Mouse (Mus musculus) left cerebral cortex, postnatal 14 days (tissue): ENCODE measurements around the gene Prkg1. TPM values are rescaled to one million over a fixed set of nuclear protein-coding genes. Genes with fewer than 3 reads are reported as not detected.

ENCODE experiments used
- total RNA-seq, 2 experiments: library from RNA; stranded (reverse); gene quantifications; 2 replicates each; pipeline ENCODE4 v1.2.3; 2021

Prkg1 gene
- total RNA-seq, 2 experiments from 2014 or later: 14.8 to 17.0 TPM

Other genes starting within 250 kb of the Prkg1 start
- gene A1cf, start 103.7 kb upstream of the Prkg1 start, total RNA-seq: not detected